Mouse (Mus musculus): ENCODE measurements at regions not wholly inside any gene's neighbourhood (a gene's known extent, or its start where the extent isn't known, plus 50 kb on each side); places are given as distances from the start of the nearest gene placed in this dataset.

DNA sequence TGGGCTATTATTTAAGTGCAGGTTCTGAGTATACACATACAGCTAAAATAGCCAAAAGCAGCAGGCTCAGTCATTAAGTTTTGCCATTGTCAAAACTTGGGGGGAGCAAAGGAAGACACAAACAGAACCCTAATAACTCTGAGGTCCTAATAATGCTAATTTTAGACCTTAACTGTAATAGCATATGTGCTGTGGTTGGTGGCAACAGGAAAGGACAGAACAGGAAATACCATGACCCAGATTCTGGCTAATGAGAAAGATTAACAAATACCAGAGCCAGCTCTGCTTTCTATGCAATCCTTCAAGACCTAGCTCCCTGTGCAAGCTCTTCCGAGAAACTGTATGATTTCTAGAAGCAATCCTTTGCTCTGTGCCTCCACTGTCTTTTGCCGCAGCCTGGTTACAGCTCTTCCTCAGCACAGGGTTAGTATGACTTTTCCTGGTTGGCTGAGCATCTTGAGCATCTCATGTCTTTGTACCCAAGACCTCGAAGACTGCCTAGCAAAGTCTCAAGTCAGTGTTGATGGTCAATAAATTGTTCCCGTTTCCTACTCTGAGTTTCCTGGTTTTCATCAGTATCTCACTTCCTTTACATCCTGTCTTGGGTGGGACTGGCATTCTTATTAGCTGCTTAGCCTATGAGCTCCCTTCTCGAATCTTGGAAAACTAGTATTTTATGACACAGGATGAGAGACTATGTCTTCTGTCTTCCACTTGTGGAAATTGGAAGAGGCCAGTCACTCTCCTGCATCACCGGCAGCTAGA lies 49.9 kb upstream of the Eed start:
- no peaks in the 10 kb centered on the region for H3K36me3 ChIP-seq
- H3K9ac ChIP-seq: no peak overlapping the region
- WGBS: 73% methylated on average over 6 of the region's 6 CpGs
- no peaks in the 10 kb centered on the region for H3K9me3 ChIP-seq (replicated peaks)
- peak overlapping the region; percentile 20; the same call in 1 of the 2 replicates for H3K4me2 ChIP-seq
- H3K27me3 ChIP-seq: no peaks in the 10 kb centered on the region
- H3K27ac ChIP-seq: peak overlapping the region; percentile 69
- 0 out of 2 replicates have a peak, but pooled peaks have one; percentile 13 for ATAC-seq (replicated peaks; ENCODE audit: low FRiP score)
- H3K4me3 ChIP-seq (replicated peaks): no peak overlapping the region
- H3K4me1 ChIP-seq: peaks cover 21% of the 10 kb centered on the region

DNA sequence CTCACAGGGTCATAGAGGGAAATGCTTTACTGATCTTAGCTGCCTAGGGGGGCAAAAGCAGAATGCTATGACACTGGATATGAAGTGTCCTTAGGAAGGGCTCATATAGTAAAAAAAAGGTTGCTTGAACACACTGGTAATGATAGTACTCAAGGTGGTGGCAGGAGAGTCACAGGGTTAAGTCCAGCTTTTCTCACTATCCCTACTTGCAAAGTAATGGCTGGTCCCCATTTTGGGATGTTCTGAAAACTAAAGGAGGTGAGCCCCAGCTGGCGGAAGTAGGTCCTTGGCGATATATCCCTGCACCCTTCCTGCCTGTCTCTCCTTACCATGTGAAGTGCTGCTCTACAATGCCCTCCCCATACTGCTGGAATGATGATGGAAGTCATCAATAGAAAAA lies 52.3 kb upstream of the Eed start:
- no peak overlapping the region for H3K9ac ChIP-seq
- no peak overlapping the region for H3K4me2 ChIP-seq
- H3K9me3 ChIP-seq (replicated peaks): no peaks in the 10 kb centered on the region
- 100% methylated on average over 2 of the region's 2 CpGs for WGBS
- H3K4me3 ChIP-seq (replicated peaks): no peak overlapping the region
- H3K36me3 ChIP-seq: no peaks in the 10 kb centered on the region
- no peaks in the 10 kb centered on the region for H3K27me3 ChIP-seq
- H3K27ac ChIP-seq: no peak overlapping the region
- no peak for ATAC-seq (replicated peaks; ENCODE audit: low FRiP score)
- H3K4me1 ChIP-seq: peaks cover 21% of the 10 kb centered on the region

DNA sequence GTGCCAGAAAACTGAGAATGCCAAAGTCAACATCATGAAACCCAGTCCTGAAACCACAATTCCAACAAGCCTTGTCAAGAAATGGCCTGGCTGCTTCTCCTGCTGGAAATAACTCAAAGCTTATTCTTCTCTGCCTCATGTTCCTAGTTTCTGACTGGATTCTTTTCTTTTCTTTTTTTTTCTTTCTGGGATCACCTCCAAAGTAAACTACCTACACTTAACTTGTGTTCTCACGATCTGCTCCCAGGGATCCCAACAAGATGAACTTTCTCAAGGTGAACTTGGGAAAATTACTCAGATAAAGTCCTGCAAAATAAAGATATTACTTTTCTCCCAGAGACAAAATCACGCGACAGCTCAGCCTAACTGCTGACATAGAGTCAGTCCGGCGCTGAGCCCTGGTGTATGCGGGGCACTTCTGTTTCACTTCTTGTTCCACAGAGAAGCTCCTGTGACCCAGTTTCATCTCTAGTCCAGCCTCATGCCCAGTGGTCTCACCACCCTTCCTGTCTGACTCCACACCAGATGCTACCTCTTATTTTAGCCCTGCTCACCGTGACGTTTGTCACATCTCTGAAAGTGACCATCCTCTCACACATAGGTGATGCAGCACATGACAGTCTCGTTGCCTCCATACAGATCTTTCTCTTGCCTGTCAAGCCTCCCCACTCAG lies 53.0 kb upstream of the Eed start:
- no peak overlapping the region for H3K4me2 ChIP-seq
- no peak overlapping the region for H3K4me3 ChIP-seq (replicated peaks)
- H3K4me1 ChIP-seq: peaks cover 20% of the 10 kb centered on the region
- H3K27ac ChIP-seq: no peak overlapping the region
- H3K36me3 ChIP-seq: no peaks in the 10 kb centered on the region
- ATAC-seq (replicated peaks; ENCODE audit: low FRiP score): no peak
- 76% methylated on average over 9 of the region's 9 CpGs for WGBS
- no peaks in the 10 kb centered on the region for H3K27me3 ChIP-seq
- no peak overlapping the region for H3K9ac ChIP-seq
- H3K9me3 ChIP-seq (replicated peaks): no peaks in the 10 kb centered on the region

DNA sequence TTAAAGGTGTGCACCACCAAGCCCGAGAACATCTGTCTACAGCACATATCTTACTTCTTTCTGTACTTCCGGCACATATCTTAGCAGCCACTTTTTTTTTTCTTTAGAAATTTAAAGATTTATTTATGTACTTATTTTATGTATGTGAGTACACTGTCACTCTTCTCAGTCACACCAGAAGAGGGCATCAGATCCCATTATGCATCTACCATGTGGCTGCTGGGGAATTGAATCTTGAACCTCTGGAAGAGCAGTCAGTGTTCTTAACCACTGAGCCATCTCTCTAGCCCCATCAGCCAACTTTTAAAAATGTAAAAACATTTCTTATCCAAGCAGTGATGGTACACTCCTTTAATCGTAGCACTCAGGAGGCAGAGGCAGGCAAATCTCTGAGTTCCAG lies 53.7 kb upstream of the Eed start:
- 90% methylated on average over 3 of the region's 3 CpGs for WGBS
- ATAC-seq (replicated peaks; ENCODE audit: low FRiP score): no peak
- peaks cover 13% of the 10 kb centered on the region for H3K4me1 ChIP-seq
- H3K27me3 ChIP-seq: no peaks in the 10 kb centered on the region
- no peak overlapping the region for H3K9ac ChIP-seq
- no peaks in the 10 kb centered on the region for H3K36me3 ChIP-seq
- no peaks in the 10 kb centered on the region for H3K9me3 ChIP-seq (replicated peaks)
- H3K4me2 ChIP-seq: no peak overlapping the region
- no peak overlapping the region for H3K4me3 ChIP-seq (replicated peaks)
- H3K27ac ChIP-seq: no peak overlapping the region

DNA sequence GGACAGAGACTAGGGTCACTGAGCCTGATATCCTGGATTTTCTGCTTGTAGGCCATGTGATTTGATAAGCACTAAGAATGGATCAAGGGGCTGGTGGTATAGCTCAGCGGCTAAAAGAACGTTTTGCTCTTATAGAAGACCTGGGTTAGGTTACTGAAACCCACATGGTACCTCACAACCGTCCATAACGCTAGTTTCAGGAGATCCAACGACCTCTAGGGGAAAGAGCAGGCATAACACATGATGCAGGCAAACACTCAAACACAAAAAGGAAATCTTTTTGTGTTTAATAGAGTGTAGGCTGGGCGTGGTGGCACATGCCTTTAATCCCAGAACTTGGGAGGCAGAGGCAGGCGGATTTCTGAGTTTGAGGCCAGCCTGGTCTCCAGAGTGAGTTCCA lies 54.6 kb upstream of the Eed start:
- Histone ChIP-seq H3K36me3 (no peaks in the 10 kb centered on the region), H3K4me3 (replicated peaks) (no peak overlapping the region), H3K27me3 (no peaks in the 10 kb centered on the region), H3K4me1 (peaks cover 4% of the 10 kb centered on the region), H3K9me3 (replicated peaks) (no peaks in the 10 kb centered on the region), H3K4me2 (no peak overlapping the region), H3K27ac (no peak overlapping the region), H3K9ac (no peak overlapping the region)
- ATAC-seq (replicated peaks; ENCODE audit: low FRiP score): no peak
- 76% methylated on average over 7 of the region's 7 CpGs for WGBS

DNA sequence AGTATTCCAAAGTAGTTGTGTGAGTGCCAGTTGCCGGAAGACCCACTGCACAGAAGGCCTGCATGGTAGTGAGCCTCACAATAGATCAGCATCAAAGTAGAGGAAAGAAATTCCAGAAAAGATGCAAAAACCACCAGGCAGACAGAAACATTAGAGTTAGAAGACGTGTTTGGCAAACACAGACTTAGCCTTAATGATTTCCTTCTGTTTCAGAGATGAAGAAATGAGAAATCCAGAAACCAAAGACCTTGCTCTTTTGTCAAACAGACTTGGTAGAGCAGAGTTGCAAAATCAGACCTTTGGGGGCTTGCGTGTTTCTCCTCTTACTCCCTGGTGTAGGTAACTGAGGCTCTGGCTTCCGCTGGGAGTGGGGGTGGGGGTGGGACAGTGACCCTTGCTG lies 57.0 kb upstream of the Eed start:
- Histone ChIP-seq H3K4me3 (replicated peaks) (no peak overlapping the region), H3K4me1 (peaks cover 13% of the 10 kb centered on the region), H3K9ac (no peak overlapping the region), H3K27ac (no peak overlapping the region), H3K27me3 (no peaks in the 10 kb centered on the region), H3K4me2 (no peak overlapping the region), H3K36me3 (no peaks in the 10 kb centered on the region), H3K9me3 (replicated peaks) (no peaks in the 10 kb centered on the region)
- no peak for ATAC-seq (replicated peaks; ENCODE audit: low FRiP score)
- 88% methylated on average over 4 of the region's 4 CpGs for WGBS

DNA sequence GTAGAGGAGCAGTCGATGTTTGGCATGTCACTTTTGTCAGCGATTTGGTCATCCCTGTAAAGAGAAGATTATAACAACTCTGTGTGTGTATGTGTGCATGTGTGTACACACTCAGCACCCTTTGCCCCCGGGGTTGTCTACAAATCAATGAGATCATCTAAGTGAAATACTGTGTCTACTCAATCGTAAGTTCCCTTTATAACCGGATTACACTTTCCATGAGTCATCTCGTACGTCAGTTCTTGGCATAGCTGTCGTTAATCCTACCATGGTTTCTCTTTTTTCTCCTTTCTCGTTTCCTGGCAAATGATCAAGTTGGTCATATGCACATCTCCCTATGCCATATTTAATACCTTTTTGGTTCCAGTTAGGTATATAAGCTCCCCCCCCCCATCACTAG lies 58.7 kb upstream of the Eed start:
- H3K27me3 ChIP-seq: no peaks in the 10 kb centered on the region
- H3K36me3 ChIP-seq: no peaks in the 10 kb centered on the region
- WGBS: 80% methylated on average over 9 of the region's 9 CpGs
- no peak overlapping the region for H3K4me2 ChIP-seq
- H3K9ac ChIP-seq: no peak overlapping the region
- no peak overlapping the region for H3K27ac ChIP-seq
- H3K4me3 ChIP-seq (replicated peaks): no peak overlapping the region
- no peaks in the 10 kb centered on the region for H3K9me3 ChIP-seq (replicated peaks)
- ATAC-seq (replicated peaks; ENCODE audit: low FRiP score): no peak
- H3K4me1 ChIP-seq: peaks cover 13% of the 10 kb centered on the region

DNA sequence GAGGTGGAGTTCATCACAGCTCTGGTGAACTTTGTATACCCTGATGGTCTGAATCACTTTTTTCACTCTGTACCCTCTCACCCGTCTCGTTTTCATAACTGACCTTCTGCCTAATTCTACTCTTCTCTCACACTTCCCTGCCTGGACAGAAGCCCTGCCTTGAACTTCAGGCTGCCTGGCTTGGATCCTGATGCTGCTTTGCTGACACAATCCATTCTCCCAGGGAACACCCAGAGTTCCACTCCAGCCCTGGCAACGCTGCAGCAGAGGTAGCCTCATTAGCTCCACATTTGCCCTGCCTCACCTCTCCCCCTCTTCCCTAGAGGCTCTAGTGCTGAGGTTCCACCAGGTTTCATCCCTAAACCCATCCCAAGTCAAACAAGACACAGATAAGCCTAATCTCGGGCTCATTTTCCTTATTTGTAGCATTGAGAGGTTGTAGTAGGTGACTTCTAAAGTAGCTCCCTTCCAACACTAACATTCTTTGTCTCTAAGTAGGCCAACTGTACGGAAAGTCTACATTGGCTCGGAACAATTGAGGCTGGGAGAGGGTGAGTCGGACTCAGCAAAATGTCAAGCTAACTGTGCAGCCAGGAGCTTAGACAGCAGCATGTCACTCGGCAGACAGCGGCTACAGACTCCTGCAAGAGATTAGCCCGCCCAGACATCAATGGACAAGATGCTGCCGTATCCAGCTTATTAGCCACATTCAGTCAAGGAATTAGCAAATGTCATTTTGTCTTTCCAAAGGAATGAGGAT lies 60.0 kb upstream of the Eed start:
- Histone ChIP-seq H3K9ac (no peak overlapping the region), H3K4me3 (replicated peaks) (no peak overlapping the region), H3K27me3 (no peaks in the 10 kb centered on the region), H3K4me1 (peaks cover 13% of the 10 kb centered on the region), H3K9me3 (replicated peaks) (no peaks in the 10 kb centered on the region), H3K27ac (peak overlapping the region; percentile 69; the same call in 1 of the 2 replicates), H3K36me3 (no peaks in the 10 kb centered on the region), H3K4me2 (no peak overlapping the region)
- 78% methylated on average over 11 of the region's 11 CpGs for WGBS
- no peak for ATAC-seq (replicated peaks; ENCODE audit: low FRiP score)

DNA sequence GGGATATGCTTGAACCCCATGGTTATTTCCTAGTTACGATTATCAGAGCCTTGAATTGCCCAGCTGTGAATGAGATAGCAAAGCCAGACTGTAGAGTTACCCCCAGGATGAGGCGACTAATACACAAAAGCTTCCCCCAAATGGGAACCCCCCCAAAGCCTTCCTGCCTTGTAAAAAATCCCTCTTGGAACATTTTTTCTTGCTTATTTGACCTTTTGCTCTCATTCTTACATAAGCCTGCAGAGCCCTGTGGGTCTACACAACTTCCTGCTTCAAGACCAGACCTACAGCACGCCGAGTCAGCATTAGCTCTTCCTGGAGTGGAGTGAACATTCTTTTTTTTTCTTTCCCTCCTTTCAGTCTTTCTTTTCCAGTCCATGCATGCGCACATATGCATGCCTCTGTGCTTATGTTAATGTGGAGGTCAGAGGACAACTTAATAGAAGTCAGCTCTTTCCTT lies 60.8 kb upstream of the Eed start:
- 55% methylated on average over 5 of the region's 5 CpGs for WGBS
- 0 out of 2 replicates have a peak, but pooled peaks have one; percentile 50 for ATAC-seq (replicated peaks; ENCODE audit: low FRiP score)
- Histone ChIP-seq H3K4me2 (no peak overlapping the region), H3K27ac (peak overlapping the region; percentile 69), H3K9ac (no peak overlapping the region), H3K4me1 (peaks cover 13% of the 10 kb centered on the region), H3K4me3 (replicated peaks) (no peak overlapping the region), H3K27me3 (no peaks in the 10 kb centered on the region), H3K36me3 (no peaks in the 10 kb centered on the region), H3K9me3 (replicated peaks) (no peaks in the 10 kb centered on the region)

DNA sequence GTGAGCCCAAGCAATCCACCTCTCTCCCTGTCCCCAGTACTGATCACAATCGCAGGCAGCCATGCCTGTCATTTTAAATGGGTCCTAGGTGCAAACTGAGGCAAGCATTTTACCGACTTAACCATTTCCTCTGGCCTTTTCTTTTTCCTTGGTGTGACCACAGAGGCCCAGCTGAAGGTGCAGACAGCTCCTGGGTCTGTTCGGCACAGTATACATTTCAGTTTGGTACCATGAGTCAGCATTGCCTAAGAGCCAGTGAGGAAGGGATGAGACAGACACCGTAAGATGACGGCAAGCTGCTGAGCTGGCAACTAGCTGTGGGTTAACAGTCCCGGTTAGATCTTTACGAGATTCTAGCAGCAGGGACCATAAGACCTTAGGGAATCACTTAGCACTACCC lies 61.6 kb upstream of the Eed start:
- Histone ChIP-seq H3K27ac (0 out of 2 replicates have a peak overlapping the region, but pooled peaks have one; percentile 69), H3K4me2 (no peak overlapping the region), H3K9ac (no peak overlapping the region), H3K27me3 (no peaks in the 10 kb centered on the region), H3K36me3 (no peaks in the 10 kb centered on the region), H3K9me3 (replicated peaks) (no peaks in the 10 kb centered on the region), H3K4me1 (peaks cover 13% of the 10 kb centered on the region), H3K4me3 (replicated peaks) (no peak overlapping the region)
- WGBS: 82% methylated on average over 7 of the region's 7 CpGs
- ATAC-seq (replicated peaks; ENCODE audit: low FRiP score): no peak; the same call in 1 of the 2 replicates

DNA sequence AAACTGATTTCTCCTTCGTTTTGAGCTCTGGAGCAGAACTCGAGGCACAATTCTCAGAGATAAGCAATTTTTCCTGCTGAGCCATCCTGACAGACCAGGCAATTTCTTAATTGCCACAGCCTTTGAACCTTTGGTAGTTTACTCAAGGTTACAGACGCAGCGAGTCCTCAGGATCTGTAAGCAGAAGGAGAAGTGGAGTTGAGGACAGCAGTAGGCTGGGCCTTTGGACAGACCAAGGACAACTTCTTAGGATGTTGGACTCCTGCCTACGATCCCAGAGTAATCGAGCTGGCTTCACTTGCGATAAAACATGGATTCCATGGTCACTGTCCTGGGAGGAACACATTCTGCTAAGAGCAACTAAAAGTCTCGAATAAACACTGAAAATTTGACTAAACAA lies 62.7 kb upstream of the Eed start:
- Histone ChIP-seq H3K4me3 (replicated peaks) (no peak overlapping the region), H3K36me3 (no peaks in the 10 kb centered on the region), H3K9ac (no peak overlapping the region), H3K4me1 (peaks cover 17% of the 10 kb centered on the region), H3K9me3 (replicated peaks) (no peaks in the 10 kb centered on the region), H3K4me2 (no peak overlapping the region), H3K27ac (no peak overlapping the region), H3K27me3 (no peaks in the 10 kb centered on the region)
- WGBS: 77% methylated on average over 8 of the region's 8 CpGs
- ATAC-seq (replicated peaks; ENCODE audit: low FRiP score): no peak

DNA sequence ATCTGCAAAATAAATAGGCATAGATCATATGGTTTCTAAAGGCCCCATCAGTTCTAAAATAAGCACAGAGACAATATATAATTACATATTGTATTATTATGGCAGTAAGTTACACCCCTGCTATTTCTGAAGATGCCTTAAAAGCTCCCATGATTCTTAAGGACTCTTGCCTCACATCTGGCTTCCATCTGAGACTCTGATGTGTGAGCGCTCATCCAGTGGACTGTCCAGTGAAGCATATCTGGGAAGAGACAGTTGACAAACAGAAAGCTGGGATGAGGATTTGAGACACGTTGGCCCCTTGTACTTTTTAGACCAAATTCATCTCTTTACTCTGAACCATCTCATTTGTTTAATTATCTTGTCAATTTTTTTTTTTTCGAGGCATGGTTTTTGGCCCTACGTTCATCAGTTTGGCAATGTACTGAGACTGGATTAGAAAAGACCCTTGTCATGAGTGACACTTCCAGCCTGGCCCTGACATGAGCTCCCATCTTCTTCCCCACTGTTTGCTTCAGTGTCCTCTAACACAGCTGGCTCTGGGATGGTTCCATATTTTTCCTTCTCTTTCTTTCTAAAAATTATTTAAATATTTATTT lies 63.4 kb upstream of the Eed start:
- Histone ChIP-seq H3K36me3 (no peaks in the 10 kb centered on the region), H3K9me3 (replicated peaks) (no peaks in the 10 kb centered on the region), H3K4me1 (peaks cover 21% of the 10 kb centered on the region), H3K4me3 (replicated peaks) (no peak overlapping the region), H3K4me2 (no peak overlapping the region), H3K27me3 (no peaks in the 10 kb centered on the region), H3K27ac (no peak overlapping the region), H3K9ac (no peak overlapping the region)
- WGBS: 72% methylated on average over 4 of the region's 4 CpGs
- no peak for ATAC-seq (replicated peaks; ENCODE audit: low FRiP score)
